In genomic region chr14:22572486-22572885, GRCm38 (mm10) we compare ENCODE assay signal across 15 mouse cellular contexts.
"Had no signal": no experiment of that assay in that cellular context is flagged by ENCODE, and none has a peak within 500 bp of the region (broad histone marks: within the 10 kb centered on the region; RNA-seq: fewer than 3 reads in every experiment).

No protein-coding gene starts in this region.

- H3K36me3 ChIP-seq: neural tube, embryonic 12.5 days; neural tube, embryonic 13.5 days; neural tube, embryonic 15.5 days; stomach, embryonic 15.5 days had no signal

- H3K4me3 ChIP-seq: neural tube, embryonic 12.5 days; neural tube, embryonic 13.5 days; neural tube, embryonic 15.5 days; stomach, embryonic 15.5 days had no signal

- H3K27ac ChIP-seq: neural tube, embryonic 12.5 days; neural tube, embryonic 13.5 days; neural tube, embryonic 15.5 days; stomach, embryonic 15.5 days had no signal

- DNase-seq: right cerebral cortex, adult 18-20 months; right cerebral cortex, postnatal 14 days; right cerebral cortex, postnatal 25 days; right cerebral cortex, postnatal 4 days; spleen, adult 18-20 months; thymus, adult 18-20 months; thymus, adult 2 months; thymus, postnatal 14 days; thymus, postnatal 25 days; thymus, postnatal 36 days; thymus, postnatal 4 days had no signal

- H3K9ac ChIP-seq: neural tube, embryonic 12.5 days; neural tube, embryonic 13.5 days; neural tube, embryonic 15.5 days; stomach, embryonic 15.5 days had no signal

- H3K27me3 ChIP-seq: neural tube, embryonic 12.5 days; stomach, embryonic 15.5 days had no signal

- H3K9me3 ChIP-seq: neural tube, embryonic 12.5 days; neural tube, embryonic 13.5 days; neural tube, embryonic 15.5 days; stomach, embryonic 15.5 days had no signal

- H3K4me2 ChIP-seq: neural tube, embryonic 12.5 days; neural tube, embryonic 13.5 days; neural tube, embryonic 15.5 days; stomach, embryonic 15.5 days had no signal
